Mouse (Mus musculus) cortical plate, adult 2 months (tissue): ENCODE results near the gene Gbx2.

Experiments
- CTCF ChIP-seq: fragments of 200-500 bp; IDR thresholded peaks from 2 replicates; pipeline ENCODE4 v1.5.1; 2011; ENCODE audit warnings: mild to moderate bottlenecking, control low read depth, low read length; ENCODE audit not compliant: insufficient read depth; ENCODE audit errors: extremely low read depth
- POLR2A ChIP-seq: fragments of 200-500 bp; IDR thresholded peaks from 2 replicates; pipeline ENCODE4 v1.6.1; 2011; ENCODE audit warnings: mild to moderate bottlenecking, low read length, control low read depth; ENCODE audit not compliant: insufficient read depth; ENCODE audit errors: extremely low read depth

- TF ChIP-seq POLR2A, result no peak
- TF ChIP-seq CTCF, result no peak
Measured at GRCm38 (mm10) chr1:89880834-89881233, 50.1 kb downstream of the Gbx2 start.
